Mouse (Mus musculus) WW6 (cell line): ENCODE data around the gene Cfap65.

Experiments used
- DNase-seq: peaks from one replicate; pipeline ENCODE4 v3.0.0-alpha.2; 2013; ENCODE audit warnings: low read depth, low spot score

Cfap65 gene

GRCm38 (mm10) chr1:74935402-74935801 is at the start of gene Cfap65:
Gene Cfap65, minus strand, starts transcription at chr1:74935599.
- DNase-seq = no peak

DNA sequence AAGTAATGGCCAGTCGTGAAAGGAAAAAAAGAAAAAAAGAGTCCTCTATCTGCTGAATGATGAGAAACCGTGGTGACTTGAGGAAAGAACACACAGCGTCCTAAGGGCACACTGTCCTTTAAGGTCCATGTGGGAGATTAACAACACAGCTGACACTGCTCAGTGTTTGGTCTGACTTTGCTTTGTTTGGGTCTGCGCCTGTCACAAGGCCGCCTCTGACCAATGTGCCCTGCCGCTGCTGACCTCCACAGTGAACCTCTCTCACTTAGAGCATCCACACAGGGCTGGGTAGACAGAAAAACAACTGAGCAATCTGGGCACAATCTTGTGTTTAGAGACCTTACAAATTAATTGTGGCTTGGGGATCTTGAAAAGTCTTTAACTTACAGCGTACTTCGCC is 41.6 kb upstream of the Cfap65 start:
- DNase-seq = no peak

GRCm38 (mm10) chr1:74975936-74976335 is 40.5 kb upstream of the Cfap65 start:
- DNase-seq = no peak

GRCm38 (mm10) chr1:74973590-74973989 is 38.2 kb upstream of the Cfap65 start:
- no peak for DNase-seq

DNA sequence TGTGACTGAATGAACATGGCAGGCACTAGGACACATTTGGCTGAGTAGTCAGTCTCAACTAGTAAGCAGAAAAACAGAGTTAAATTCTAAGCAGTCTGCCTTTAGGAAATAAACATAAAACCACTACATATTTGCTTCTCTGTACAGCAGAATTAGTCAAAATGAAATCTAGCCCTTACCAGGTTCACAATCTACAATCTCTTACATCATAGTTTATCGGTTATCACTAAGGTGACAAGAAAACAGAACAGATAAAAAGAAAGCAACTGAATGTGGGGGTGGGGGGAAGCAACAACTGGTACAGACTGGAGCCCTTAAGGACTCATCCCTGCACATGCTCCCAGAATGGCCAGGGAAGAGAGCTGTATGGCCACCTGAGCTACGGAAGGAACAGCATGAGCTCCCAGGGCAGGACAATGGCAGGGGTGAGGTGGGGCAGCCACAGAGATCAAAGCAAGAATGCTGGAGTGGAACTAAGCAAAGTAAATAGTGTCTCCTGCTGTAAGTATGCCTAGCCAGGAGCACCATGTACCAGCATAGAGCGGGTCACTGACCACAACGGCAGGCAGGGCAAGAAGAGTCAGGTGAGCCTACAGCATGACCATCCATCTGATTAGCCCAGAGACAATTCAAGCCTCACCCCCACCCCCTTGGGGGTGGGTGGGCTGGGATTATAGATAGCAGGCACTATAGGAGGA is 36.1 kb upstream of the Cfap65 start:
- DNase-seq = no peak

DNA sequence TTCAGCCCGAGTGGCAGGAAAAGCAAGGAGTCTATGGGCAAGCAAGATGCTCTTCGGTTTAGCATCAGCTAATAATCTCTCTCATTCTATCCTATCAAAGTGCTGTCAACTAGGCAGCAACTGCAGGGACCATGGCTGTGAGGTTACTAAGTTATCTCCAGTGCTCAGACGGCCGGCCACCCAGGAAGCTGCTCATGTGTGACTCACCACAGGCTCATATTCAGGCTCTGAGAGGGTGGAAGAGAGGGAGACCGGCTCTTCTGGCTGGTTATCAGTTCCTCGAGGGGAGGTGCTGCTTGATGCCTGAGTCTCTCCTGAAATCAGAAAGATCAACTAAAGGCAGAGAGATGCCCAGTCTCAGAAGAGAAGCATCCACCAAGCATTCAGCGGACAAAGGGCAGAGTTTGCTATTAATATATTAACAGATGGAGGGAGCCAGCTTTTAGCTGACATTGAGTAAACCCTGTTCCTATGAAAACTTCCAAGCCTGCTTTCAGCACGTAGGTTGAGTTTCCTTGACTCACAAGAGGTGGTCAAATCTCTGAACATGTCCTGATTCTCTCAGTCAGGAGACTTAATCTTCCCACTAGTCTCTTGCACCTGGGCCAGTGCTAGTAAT is 32.7 kb upstream of the Cfap65 start:
- DNase-seq = no peak

- DNase-seq = no peak
These were observed 29.3 kb upstream of the Cfap65 start for GRCm38 (mm10) chr1:74964494-74965215.

GRCm38 (mm10) chr1:74962853-74963227 is 27.4 kb upstream of the Cfap65 start:
- no peak for DNase-seq

DNA sequence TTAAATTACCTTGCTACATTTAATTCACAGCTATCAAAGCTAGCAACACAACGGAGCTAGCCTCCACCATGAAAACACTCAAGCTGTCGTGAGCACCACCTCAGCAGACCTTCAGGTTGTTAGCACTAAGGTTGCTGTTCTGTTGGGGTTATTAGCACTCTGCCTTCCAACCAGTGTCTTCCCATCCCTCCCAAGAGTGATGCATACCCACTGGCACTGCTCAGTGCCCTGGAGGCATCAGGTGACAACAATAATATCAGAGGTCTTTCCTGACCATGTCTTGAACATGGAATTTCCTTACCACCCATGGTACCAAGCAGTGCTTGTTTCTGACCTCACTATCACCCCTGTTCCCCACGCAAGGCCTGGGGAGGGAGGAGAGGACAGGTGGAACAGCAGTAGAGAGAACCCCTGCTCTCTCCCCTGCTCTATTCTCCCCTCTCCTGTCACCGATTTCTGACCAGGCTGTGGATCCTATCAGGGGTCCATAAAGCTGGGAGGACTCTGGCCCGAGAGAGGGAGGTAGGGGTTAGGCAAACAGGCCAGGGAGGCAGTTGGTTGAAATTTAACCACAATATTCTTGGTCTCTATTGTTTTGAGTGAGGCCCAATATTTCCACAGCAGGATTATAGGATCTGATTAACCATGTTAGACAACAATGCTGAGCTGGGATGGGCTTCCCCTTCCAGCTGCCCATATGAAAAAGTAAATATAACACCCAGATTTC is 26.9 kb upstream of the Cfap65 start:
- no peak for DNase-seq

GRCm38 (mm10) chr1:74961722-74962121 is 26.3 kb upstream of the Cfap65 start:
- DNase-seq = no peak

- DNase-seq = no peak
These were observed 24.7 kb upstream of the Cfap65 start for GRCm38 (mm10) chr1:74960059-74960458.

GRCm38 (mm10) chr1:74951556-74952210 is 16.3 kb upstream of the Cfap65 start, which contains the start of gene Ihh:
Gene Ihh, minus strand, starts transcription at chr1:74951672.
- no peak for DNase-seq

DNA sequence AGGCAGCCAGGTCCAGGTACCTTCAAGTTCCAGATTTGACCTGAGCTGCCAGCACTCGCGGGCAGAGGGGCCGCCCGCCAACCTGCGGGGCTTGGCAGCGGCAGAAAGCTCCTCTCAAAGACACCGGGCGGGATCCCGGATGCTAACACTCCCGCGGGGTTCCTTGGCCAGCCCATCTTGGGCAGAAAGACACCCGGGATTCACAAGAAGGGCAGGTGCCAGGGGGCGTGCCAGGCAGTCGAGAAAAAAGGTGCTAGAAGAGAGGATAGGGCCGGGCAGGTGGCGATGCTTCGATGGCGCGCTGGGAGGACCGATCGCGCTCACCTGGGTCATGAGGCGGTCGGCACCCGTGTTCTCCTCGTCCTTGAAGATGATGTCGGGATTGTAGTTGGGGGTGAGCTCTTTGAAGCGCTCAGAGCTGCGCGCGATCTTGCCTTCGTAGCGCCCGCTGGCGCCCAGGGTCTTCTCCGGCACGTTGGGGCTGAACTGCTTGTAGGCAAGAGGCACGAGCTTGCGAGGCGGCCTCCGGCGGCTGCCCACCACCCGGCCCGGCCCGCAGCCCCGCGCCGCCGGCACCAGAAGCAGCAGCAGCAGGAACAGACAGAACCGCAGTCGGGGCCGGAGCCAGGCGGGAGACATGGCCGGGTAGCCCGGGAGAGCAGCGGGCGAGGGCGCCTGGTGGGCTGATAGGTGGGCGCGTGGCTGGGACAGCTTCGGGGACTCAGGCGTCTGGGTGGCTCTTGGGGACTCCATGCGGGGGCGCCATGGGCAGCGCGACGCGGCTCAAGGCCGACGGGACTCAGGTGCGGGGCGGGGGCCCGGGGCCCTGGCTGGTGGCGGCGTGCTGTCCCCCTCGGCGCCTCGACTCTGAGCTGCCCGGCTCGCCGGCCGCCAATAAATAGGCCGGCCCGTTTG is 15.4 kb upstream of the Cfap65 start:
- no peak for DNase-seq

DNA sequence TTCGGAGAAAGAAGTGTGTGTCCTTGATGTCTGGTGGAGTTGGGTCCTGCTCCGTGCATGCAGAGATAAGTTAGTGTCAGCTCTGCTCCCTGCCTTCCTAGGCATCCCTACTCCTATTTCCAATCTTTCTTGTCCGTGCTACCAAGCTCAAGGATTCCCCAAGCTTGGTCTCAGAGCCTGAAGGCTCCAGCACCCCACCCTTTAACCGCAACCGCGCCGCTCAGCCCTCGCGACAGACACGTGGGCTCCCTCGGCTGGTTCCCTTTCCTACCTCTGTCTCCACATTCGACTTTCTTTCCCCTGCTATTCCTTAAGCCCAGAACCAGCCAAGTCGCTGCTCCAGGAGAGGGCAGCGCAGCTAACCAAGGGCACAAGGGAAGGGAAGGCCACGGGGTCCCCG is 14.7 kb upstream of the Cfap65 start:
- no peak for DNase-seq

DNA sequence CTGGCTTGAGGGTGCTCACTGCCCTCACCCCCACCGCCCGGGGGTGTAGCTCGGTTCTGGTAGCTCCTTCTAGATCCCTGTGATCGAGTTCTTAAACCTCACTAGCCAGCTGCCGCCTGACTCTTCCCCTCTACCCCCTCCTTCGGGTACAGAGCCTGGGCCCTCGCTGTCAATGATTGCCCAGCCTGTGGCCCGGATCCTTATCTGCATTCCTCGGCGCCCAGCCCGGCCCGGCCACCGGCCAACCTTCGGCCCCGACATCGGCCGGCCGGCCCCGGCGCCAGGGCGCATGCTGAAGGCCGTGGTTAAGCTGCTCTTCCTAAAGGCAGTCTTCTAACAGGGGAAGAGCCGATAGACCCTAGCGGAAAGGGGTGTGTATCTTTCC is 14.3 kb upstream of the Cfap65 start:
- DNase-seq = no peak

- DNase-seq = no peak
These were observed 13.6 kb upstream of the Cfap65 start for GRCm38 (mm10) chr1:74948784-74949665.

- DNase-seq = no peak
These were observed 12.7 kb upstream of the Cfap65 start for GRCm38 (mm10) chr1:74947986-74948670.

GRCm38 (mm10) chr1:74941651-74942360 is 6.4 kb upstream of the Cfap65 start:
- no peak for DNase-seq
